In the genomic region with DNA sequence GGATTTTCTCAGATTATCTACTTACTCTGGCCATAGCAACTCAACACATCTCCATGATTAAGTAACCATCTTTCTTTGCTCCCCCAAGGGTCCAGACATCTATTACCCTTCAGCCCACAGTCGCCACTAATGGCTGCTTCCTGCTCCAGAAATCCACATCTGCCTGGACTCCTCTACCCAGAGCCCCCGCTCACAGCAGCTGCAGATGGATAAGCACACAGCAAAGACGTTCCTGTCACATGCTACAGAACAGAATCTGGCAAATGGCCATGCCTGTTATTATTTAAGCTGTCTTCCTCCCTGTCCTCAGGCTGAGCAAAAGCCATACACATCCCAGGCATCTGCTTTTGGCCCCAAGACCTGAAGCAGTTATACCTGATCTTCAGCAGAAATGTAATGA, we compare ENCODE assay signal across 12 mouse cellular contexts.
DNase-seq lines count a peak whose midpoint lies in the region; ATAC-seq lines count a peak whose summit lies in the region.
"Had no signal": no experiment of that assay in that cellular context is flagged by ENCODE, and none has a peak within 500 bp of the region (broad histone marks: within the 10 kb centered on the region; RNA-seq: fewer than 3 reads in every experiment).

No protein-coding gene starts in this region.

- no peaks in the 10 kb centered on the region for H3K36me3 ChIP-seq in heart, embryonic 15.5 days
- H3K36me3 ChIP-seq in liver, embryonic 12.5 days, result no peaks in the 10 kb centered on the region
- no peaks in the 10 kb centered on the region for H3K36me3 ChIP-seq in embryonic facial prominence, embryonic 14.5 days (ENCODE audit: control insufficient read depth, insufficient read depth, low read length)
- H3K36me3 ChIP-seq: neural tube, embryonic 13.5 days had no signal

- 0 out of 2 replicates have a peak, but pooled peaks have one; percentile 6 for ATAC-seq in heart, embryonic 15.5 days (replicated peaks; ENCODE audit: insufficient number of reproducible peaks, insufficient read depth, low FRiP score, low read depth)
- ATAC-seq in liver, embryonic 12.5 days, result no peak
- ATAC-seq in embryonic facial prominence, embryonic 14.5 days (ENCODE audit: low read depth), result peak; percentile 85

- no peak overlapping the region for H3K9ac ChIP-seq in heart, embryonic 15.5 days
- no peak overlapping the region for H3K9ac ChIP-seq in liver, embryonic 12.5 days
- H3K9ac ChIP-seq in embryonic facial prominence, embryonic 14.5 days (ENCODE audit: low read depth, low read length), result no peak overlapping the region
- H3K9ac ChIP-seq: hindbrain, embryonic 14.5 days; neural tube, embryonic 13.5 days had no signal

- no peak overlapping the region for H3K4me2 ChIP-seq in heart, embryonic 15.5 days
- no peak overlapping the region for H3K4me2 ChIP-seq in liver, embryonic 12.5 days
- no peak overlapping the region for H3K4me2 ChIP-seq in embryonic facial prominence, embryonic 14.5 days (ENCODE audit: low read depth, low read length)
- H3K4me2 ChIP-seq: hindbrain, embryonic 14.5 days; neural tube, embryonic 13.5 days had no signal

- no peaks in the 10 kb centered on the region for H3K9me3 ChIP-seq in heart, embryonic 15.5 days (replicated peaks)
- no peaks in the 10 kb centered on the region for H3K9me3 ChIP-seq in liver, embryonic 12.5 days (replicated peaks)
- no peaks in the 10 kb centered on the region for H3K9me3 ChIP-seq in embryonic facial prominence, embryonic 14.5 days (ENCODE audit: control insufficient read depth, low read length)
- H3K9me3 ChIP-seq: neural tube, embryonic 13.5 days had no signal

- H3K4me1 ChIP-seq in heart, embryonic 15.5 days (replicated peaks), result no peaks in the 10 kb centered on the region
- no peaks in the 10 kb centered on the region for H3K4me1 ChIP-seq in liver, embryonic 12.5 days
- H3K4me1 ChIP-seq in embryonic facial prominence, embryonic 14.5 days (ENCODE audit: control insufficient read depth, insufficient read depth, low read length), result no peaks in the 10 kb centered on the region; the same call in 1 of the 2 replicates

- H3K27me3 ChIP-seq in heart, embryonic 15.5 days, result no peaks in the 10 kb centered on the region
- no peaks in the 10 kb centered on the region for H3K27me3 ChIP-seq in liver, embryonic 12.5 days (replicated peaks)
- no peaks in the 10 kb centered on the region for H3K27me3 ChIP-seq in embryonic facial prominence, embryonic 14.5 days (replicated peaks; ENCODE audit: control insufficient read depth, insufficient read depth, low read length)
- H3K27me3 ChIP-seq: neural tube, embryonic 13.5 days had no signal

- H3K4me3 ChIP-seq in heart, embryonic 15.5 days, result no peak overlapping the region
- H3K4me3 ChIP-seq in liver, embryonic 12.5 days, result no peak overlapping the region
- no peak overlapping the region for H3K4me3 ChIP-seq in embryonic facial prominence, embryonic 14.5 days (ENCODE audit: low read depth, low read length)
- H3K4me3 ChIP-seq: erythroblast, embryonic 14.5 days; neural tube, embryonic 13.5 days had no signal

- DNase-seq in heart, adult 18-20 months, result no peak
- peak; percentile 9 for DNase-seq in liver
- DNase-seq in embryonic facial prominence, embryonic 14.5 days (ENCODE audit: low spot score), result peak; percentile 87
- peak; percentile 23 to 31 for DNase-seq in kidney, postnatal 36 days
- DNase-seq in frontal cortex, postnatal 14 days (ENCODE audit: low spot score in 2 of 2), result no peak
- DNase-seq: cerebellum, adult 8-10 months; layer of hippocampus, postnatal 36 days had no signal

- 42% methylated on average over 3 of the region's 3 CpGs for WGBS in heart, embryonic 15.5 days
- WGBS in liver, embryonic 12.5 days (ENCODE audit: insufficient replicate concordance), result 37% methylated on average over 3 of the region's 3 CpGs
- 12% methylated on average over 3 of the region's 3 CpGs for WGBS in embryonic facial prominence, embryonic 14.5 days

- no peak overlapping the region for H3K27ac ChIP-seq in heart, embryonic 15.5 days
- no peak overlapping the region for H3K27ac ChIP-seq in liver, embryonic 12.5 days
- no peak overlapping the region for H3K27ac ChIP-seq in embryonic facial prominence, embryonic 14.5 days (replicated peaks; ENCODE audit: low read depth, low read length)
- H3K27ac ChIP-seq: hindbrain, embryonic 14.5 days; neural tube, embryonic 13.5 days had no signal

Comparison
In these comparisons a context has a peak if more than half of its experiments do, and no peak if none do; other contexts are left out.
1. DNase-seq: peak in liver (single experiment), embryonic facial prominence, embryonic 14.5 days (single experiment) and kidney, postnatal 36 days (2 of 2); none in heart, adult 18-20 months (0 of 2) and frontal cortex, postnatal 14 days (0 of 2).